Mouse (Mus musculus) forebrain, postnatal 0 days (tissue): ENCODE results near the gene Ubtd2. TPM values are rescaled to one million over a fixed set of nuclear protein-coding genes. Genes with fewer than 3 reads are reported as not detected.

Source experiments
- ATAC-seq: fragments of 200-750 bp; cut with Nextera tagmentation; 2 replicates; pipeline ENCODE4 v1.8.0; 2017; ENCODE audit warnings: mild to moderate bottlenecking, moderate library complexity
- DNase-seq: peaks from one replicate; pipeline ENCODE4 v3.0.0-alpha.2; 2015
- H3K27ac ChIP-seq: fragments of 300-500 bp; sonication (generic); 2 replicates; pipeline ENCODE4 v1.5.1; 2014; ENCODE audit warnings: low read depth, mild to moderate bottlenecking, antibody characterized with exemption, low read length, moderate library complexity, mixed read lengths
- H3K27me3 ChIP-seq: fragments of 300-500 bp; sonication (generic); 2 replicates; pipeline ENCODE4 v1.6.1; 2014; ENCODE audit warnings: mild to moderate bottlenecking, low read length, mixed read lengths; ENCODE audit not compliant: insufficient read depth
- H3K36me3 ChIP-seq: fragments of 300-500 bp; sonication (generic); 2 replicates; pipeline ENCODE4 v1.6.1; 2014; ENCODE audit warnings: mild to moderate bottlenecking, moderate library complexity; ENCODE audit not compliant: insufficient read depth
- H3K4me1 ChIP-seq: fragments of 300-500 bp; sonication (generic); 2 replicates; pipeline ENCODE4 v1.6.1; 2014; ENCODE audit warnings: antibody characterized with exemption; ENCODE audit not compliant: insufficient read depth
- H3K4me2 ChIP-seq: fragments of 300-500 bp; sonication (generic); 2 replicates; pipeline ENCODE4 v1.6.1; 2014; ENCODE audit warnings: low read depth, mild to moderate bottlenecking, moderate library complexity
- H3K4me3 ChIP-seq: fragments of 300-500 bp; sonication (generic); 2 replicates; pipeline ENCODE4 v1.5.1; 2014; ENCODE audit warnings: low read depth, low read length, mixed read lengths
- H3K9ac ChIP-seq: fragments of 300-500 bp; sonication (generic); 2 replicates; pipeline ENCODE4 v1.6.1; 2014; ENCODE audit warnings: mild to moderate bottlenecking
- H3K9me3 ChIP-seq: fragments of 300-500 bp; sonication (generic); 2 replicates; pipeline ENCODE4 v1.6.1; 2016; ENCODE audit warnings: low read length
- CTCF ChIP-seq: sonication (generic); IDR thresholded peaks from 2 replicates; pipeline ENCODE4 v1.5.1; 2016; ENCODE audit warnings: antibody characterized with exemption, control low read depth, low read depth
- WGBS: fragments of 180-500 bp; shearing (Covaris S2); extraction: QIAGEN DNeasy Blood & Tissue Kit; methylation state at CpG from one replicate; pipeline ENCODE4 v1.1.7; 2014; 5-methylcytosine and 5-hydroxymethylcytosine counted together
- polyA plus RNA-seq: library from polyadenylated mRNA; unstranded; fragments of >200 nt; fragmentation: Nextera tagmentation; extraction: Ambion mirVana; gene quantifications from 2 replicates; pipeline ENCODE4 v1.2.1, GENCODE M21; 2015
- total RNA-seq: library from RNA; depleted of rRNA; stranded (reverse); fragments of >200 nt; gene quantifications from 2 replicates; pipeline ENCODE4 v1.2.3, GENCODE M21; 2014

The Ubtd2 gene
- total and polyA plus RNA-seq, 2 experiments from 2014 or later: 36.0 to 56.1 TPM

DNA sequence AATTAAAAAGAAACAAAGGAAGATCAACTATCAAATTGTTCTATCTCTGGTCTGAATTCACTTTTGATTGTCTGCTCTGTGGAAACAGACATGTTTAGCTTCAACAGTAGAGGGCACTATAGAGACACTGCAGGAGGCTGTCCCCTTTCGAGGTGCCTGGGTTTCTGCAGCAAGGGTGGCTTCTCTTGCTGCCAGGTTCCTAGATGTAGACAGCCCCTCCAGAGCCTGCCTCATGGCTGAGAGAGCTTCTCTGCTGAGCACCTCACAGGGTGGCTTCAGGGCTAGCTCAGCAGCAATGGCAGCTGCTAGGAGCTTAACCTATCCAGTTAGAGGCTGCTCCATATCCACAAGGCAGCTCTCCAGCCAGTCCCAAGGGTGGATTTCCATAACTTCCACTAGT, 5.0 kb upstream of the Ubtd2 start:
- no peak for ATAC-seq
- 0% methylated on average over 1 of the region's 1 CpGs for WGBS
- no peak overlapping the region for H3K4me2 ChIP-seq

DNA sequence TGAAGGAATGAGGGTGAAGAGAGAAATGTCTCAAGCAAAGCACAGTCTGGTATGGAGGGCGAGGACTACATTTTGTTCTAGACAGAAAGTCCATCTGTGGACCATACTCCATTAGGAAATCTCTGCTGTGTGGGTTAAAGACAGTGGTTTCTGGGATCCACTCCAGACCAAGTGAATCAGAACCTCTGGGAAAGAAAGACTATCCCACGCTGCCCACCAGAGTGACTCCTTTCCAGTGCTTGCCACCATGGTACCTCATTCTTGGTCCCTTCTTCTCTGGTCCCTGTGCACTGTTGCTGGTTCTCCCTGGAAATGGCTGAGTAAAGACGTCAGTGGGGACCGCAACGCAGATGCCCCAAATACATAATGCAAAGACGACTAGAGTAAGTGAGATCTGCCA, 3.9 kb upstream of the Ubtd2 start:
- ATAC-seq: no peak
- TF ChIP-seq CTCF: no peak

More for the DNA sequence above, 5.0 kb upstream of the Ubtd2 start:
- Histone ChIP-seq H3K9ac (no peak overlapping the region), H3K4me1 (peaks cover 6% of the 10 kb centered on the region; the same call in 1 of the 2 replicates), H3K36me3 (no peaks in the 10 kb centered on the region), H3K4me3 (no peak overlapping the region), H3K27ac (no peak overlapping the region), H3K9me3 (no peaks in the 10 kb centered on the region), H3K27me3 (no peaks in the 10 kb centered on the region)
- peak; percentile 53 for DNase-seq
- peak; percentile 70 for TF ChIP-seq CTCF

GRCm38 (mm10) chr11:32452745-32453144, 2.4 kb upstream of the Ubtd2 start:
- TF ChIP-seq CTCF: no peak
- H3K9me3 ChIP-seq: no peaks in the 10 kb centered on the region
- 92% methylated on average over 4 of the region's 4 CpGs for WGBS
- DNase-seq: no peak
- H3K36me3 ChIP-seq: no peaks in the 10 kb centered on the region
- no peak overlapping the region for H3K4me2 ChIP-seq
- H3K27me3 ChIP-seq: no peaks in the 10 kb centered on the region
- H3K4me3 ChIP-seq: no peak overlapping the region
- H3K27ac ChIP-seq: no peak overlapping the region
- no peak for ATAC-seq
- no peak overlapping the region for H3K9ac ChIP-seq
- H3K4me1 ChIP-seq: peaks cover 6% of the 10 kb centered on the region; the same call in 1 of the 2 replicates

More for the DNA sequence above, 3.9 kb upstream of the Ubtd2 start:
- no peak for DNase-seq
- no peak overlapping the region for H3K27ac ChIP-seq
- H3K36me3 ChIP-seq: no peaks in the 10 kb centered on the region
- H3K4me1 ChIP-seq: peaks cover 6% of the 10 kb centered on the region; the same call in 1 of the 2 replicates
- no peak overlapping the region for H3K4me3 ChIP-seq
- WGBS: 87% methylated on average over 6 of the region's 6 CpGs
- H3K27me3 ChIP-seq: no peaks in the 10 kb centered on the region
- no peaks in the 10 kb centered on the region for H3K9me3 ChIP-seq
- H3K9ac ChIP-seq: no peak overlapping the region
- H3K4me2 ChIP-seq: no peak overlapping the region

GRCm38 (mm10) chr11:32453353-32453915, 1.7 kb upstream of the Ubtd2 start:
- TF ChIP-seq CTCF: no peak
- peak overlapping the region; percentile 59 for H3K27ac ChIP-seq
- no peak overlapping the region for H3K4me3 ChIP-seq
- H3K9ac ChIP-seq: peak overlapping the region; percentile 28; the same call in 1 of the 2 replicates
- no peak for ATAC-seq
- no peaks in the 10 kb centered on the region for H3K36me3 ChIP-seq
- DNase-seq: peak; percentile 31
- 34% methylated on average over 8 of the region's 8 CpGs for WGBS
- peaks cover 6% of the 10 kb centered on the region; the same call in 1 of the 2 replicates for H3K4me1 ChIP-seq
- no peak overlapping the region for H3K4me2 ChIP-seq
- H3K27me3 ChIP-seq: no peaks in the 10 kb centered on the region
- no peaks in the 10 kb centered on the region for H3K9me3 ChIP-seq

- ATAC-seq: no peak; the same call in 1 of the 2 replicates
- Histone ChIP-seq H3K9ac (peak overlapping the region; percentile 80), H3K9me3 (no peaks in the 10 kb centered on the region), H3K27me3 (no peaks in the 10 kb centered on the region), H3K27ac (peak overlapping the region; percentile 92; the same call in 1 of the 2 replicates), H3K4me2 (peak overlapping the region; percentile 95), H3K4me3 (peak overlapping the region; percentile 71), H3K4me1 (peaks cover 6% of the 10 kb centered on the region; the same call in 1 of the 2 replicates), H3K36me3 (no peaks in the 10 kb centered on the region)
- no peak for DNase-seq
- TF ChIP-seq CTCF: no peak
- WGBS: 2% methylated on average over 19 of the region's 19 CpGs
Observed at GRCm38 (mm10) chr11:32454231-32454799, 855 bp upstream of the Ubtd2 start.

DNA sequence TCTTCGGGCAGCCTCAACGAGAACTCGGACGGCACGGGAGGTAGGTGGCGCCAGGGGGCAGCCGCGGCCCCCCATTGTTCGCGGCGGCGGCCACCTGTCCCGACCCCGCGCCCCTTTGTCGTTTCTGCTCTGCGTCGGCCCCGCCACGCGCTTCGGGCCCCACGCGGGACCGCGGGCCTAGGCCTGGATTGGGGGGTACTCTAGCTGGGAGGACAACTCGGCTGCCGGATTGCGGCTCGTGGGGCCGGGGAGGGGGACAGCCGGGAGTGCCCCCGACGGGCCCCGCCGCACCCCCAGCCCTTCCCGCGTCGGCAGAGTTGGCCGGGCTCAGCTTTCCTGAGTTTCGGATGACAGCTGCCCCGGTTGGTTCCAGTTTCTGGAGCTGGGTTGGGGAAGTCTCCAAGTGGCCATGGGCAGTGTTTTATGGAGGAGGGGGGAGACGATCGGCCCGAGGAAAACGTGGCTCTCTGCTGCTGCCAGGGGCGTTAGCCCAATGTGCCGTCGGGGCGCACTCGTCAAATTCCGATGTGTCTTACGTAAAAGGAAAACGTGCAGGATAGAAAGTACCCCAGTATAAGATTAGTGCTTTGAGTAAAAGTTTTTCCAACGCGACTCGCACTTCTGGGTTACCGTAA, 454 bp downstream of the Ubtd2 start:
- peak; percentile 37 for ATAC-seq

GRCm38 (mm10) chr11:32456356-32456755, 1.2 kb downstream of the Ubtd2 start:
- peak overlapping the region; percentile 95 for H3K4me2 ChIP-seq
- H3K9me3 ChIP-seq: no peaks in the 10 kb centered on the region
- no peak overlapping the region for H3K27ac ChIP-seq
- H3K4me1 ChIP-seq: peaks cover 6% of the 10 kb centered on the region; the same call in 1 of the 2 replicates
- H3K9ac ChIP-seq: peak overlapping the region; percentile 80
- H3K4me3 ChIP-seq: peak overlapping the region; percentile 71
- 8% methylated on average over 6 of the region's 6 CpGs for WGBS
- H3K36me3 ChIP-seq: no peaks in the 10 kb centered on the region
- no peaks in the 10 kb centered on the region for H3K27me3 ChIP-seq
- ATAC-seq (no peak), DNase-seq (peak; percentile 11)
- no peak for TF ChIP-seq CTCF

More for the DNA sequence above, 454 bp downstream of the Ubtd2 start:
- under 1% methylated on average over 56 of the region's 58 CpGs for WGBS
- no peaks in the 10 kb centered on the region for H3K9me3 ChIP-seq
- no peaks in the 10 kb centered on the region for H3K36me3 ChIP-seq
- peak overlapping the region; percentile 80 for H3K9ac ChIP-seq
- no peaks in the 10 kb centered on the region for H3K27me3 ChIP-seq
- DNase-seq: peak; percentile 64
- peak overlapping the region; percentile 92 for H3K27ac ChIP-seq
- peak overlapping the region; percentile 95 for H3K4me2 ChIP-seq
- peaks cover 6% of the 10 kb centered on the region; the same call in 1 of the 2 replicates for H3K4me1 ChIP-seq
- TF ChIP-seq CTCF: peak; percentile 45
- H3K4me3 ChIP-seq: peak overlapping the region; percentile 71
